Mouse (Mus musculus) lung, postnatal 4 days (tissue): ENCODE data around the gene Hoxd12.
A peak's percentile ranks its signal among the peaks of the same experiment; 100 is the strongest.

ENCODE experiments used
- DNase-seq, 2 experiments: peaks; one replicate each; pipeline ENCODE4 v3.0.0; 2021

The Hoxd12 gene

DNA sequence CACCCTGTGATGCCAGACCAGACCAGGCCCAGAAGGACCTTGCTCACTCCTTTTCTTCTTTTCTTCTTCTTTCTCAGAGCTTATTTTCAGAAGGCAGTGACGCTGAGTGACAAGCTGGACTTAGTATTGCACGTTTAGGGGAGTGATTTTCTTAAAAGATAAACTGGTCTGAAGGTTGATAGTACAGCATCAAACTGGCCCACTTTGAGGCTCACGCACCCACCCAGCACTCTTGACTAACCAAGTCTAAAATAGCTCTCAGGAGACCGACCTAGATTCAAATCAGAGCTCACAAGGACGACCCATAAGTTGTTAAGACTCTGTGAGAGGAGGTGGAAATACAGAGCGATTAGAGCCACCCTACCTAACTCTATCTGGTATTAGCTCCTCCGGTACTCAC is 8.4 kb upstream of the Hoxd12 start:
- DNase-seq = no peak

DNA sequence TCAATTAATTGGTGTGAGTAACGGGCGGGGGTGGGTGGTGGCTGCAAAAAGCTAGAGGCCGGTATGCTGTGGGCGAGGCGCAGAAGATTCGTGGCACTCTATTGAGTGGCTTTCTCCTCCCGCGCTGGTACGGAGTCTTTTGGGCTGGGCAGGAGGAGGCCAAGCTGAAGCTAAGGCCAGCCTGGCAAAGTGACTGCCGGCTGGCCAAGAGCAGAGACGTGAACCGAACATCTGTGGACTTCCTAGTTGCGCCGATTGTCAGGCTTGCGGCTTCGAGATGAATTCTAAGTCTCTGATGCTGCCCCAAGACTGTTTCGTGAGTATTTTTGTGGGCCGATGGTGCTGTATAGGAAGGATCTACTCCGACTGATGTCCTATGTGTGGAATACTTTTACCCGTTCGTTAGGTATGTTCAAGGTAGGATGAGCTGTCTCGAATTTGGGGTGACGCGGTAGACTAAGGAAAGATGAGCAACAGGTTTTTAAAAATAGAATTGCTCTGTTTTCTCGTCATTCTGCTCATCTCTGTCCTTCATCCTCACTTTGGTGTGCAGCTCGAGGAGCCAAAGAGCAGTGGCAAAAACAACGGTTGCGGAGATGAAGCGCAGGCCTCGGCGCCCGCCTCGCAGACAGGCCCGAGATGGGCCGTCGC is 7.5 kb upstream of the Hoxd12 start:
- peak in 1 of 2 experiments; percentile 22 for DNase-seq

- DNase-seq = no peak
Observed at GRCm38 (mm10) chr2:74667842-74668357, 6.9 kb upstream of the Hoxd12 start, which contains the start of gene Hoxd13. Gene Hoxd13 (plus strand): TSS chr2:74668310.

- DNase-seq = peak in 1 of 2 experiments; percentile 37
Observed at GRCm38 (mm10) chr2:74668370-74669229, 6.2 kb upstream of the Hoxd12 start.

GRCm38 (mm10) chr2:74669230-74669578 is 5.6 kb upstream of the Hoxd12 start:
- DNase-seq = no peak

- DNase-seq = no peak
Observed at GRCm38 (mm10) chr2:74669650-74670235, 5.1 kb upstream of the Hoxd12 start.

- DNase-seq = no peak
Observed at GRCm38 (mm10) chr2:74670632-74671188, 4.1 kb upstream of the Hoxd12 start.

GRCm38 (mm10) chr2:74671847-74672246 is 3.0 kb upstream of the Hoxd12 start:
- DNase-seq = no peak

GRCm38 (mm10) chr2:74672481-74673362 is 2.1 kb upstream of the Hoxd12 start:
- DNase-seq = peak; percentile 65 to 73

- no peak for DNase-seq
Observed at GRCm38 (mm10) chr2:74673835-74674425, 883 bp upstream of the Hoxd12 start.

GRCm38 (mm10) chr2:74675666-74676282 is 961 bp downstream of the Hoxd12 start:
- DNase-seq = no peak

DNA sequence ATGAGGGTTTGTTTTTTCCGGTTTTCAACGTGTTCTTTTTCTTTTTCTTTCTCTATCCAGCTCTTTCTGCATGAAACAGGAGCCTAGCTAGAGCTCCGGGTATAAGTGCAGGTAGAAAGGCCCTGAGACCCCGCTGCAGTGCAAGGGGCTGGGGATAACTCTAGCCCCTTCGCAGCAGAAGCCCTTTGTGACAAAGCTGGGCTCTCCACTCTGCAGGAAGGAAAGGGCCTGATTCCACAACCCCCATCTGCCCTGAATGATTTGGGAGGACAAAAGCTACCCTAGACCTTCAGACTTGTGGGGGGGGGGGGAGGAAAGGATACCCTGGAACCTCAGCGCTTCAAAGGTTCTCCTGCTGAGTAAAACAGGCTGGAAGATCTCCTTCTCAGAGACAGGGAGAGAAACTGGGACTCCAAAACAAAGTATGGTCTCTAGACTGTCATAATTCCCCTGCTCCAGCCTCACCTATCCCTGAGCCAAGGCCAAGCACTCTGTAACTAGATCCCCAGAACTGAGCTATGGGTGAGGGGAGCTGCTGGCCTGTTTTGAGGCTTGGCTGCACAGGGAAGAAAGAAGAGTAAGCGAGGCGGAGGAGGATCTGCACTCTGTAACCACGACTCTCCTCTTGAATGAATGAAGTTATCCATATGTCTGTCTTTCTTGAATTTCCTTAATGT is 1.7 kb downstream of the Hoxd12 start:
- no peak for DNase-seq

DNA sequence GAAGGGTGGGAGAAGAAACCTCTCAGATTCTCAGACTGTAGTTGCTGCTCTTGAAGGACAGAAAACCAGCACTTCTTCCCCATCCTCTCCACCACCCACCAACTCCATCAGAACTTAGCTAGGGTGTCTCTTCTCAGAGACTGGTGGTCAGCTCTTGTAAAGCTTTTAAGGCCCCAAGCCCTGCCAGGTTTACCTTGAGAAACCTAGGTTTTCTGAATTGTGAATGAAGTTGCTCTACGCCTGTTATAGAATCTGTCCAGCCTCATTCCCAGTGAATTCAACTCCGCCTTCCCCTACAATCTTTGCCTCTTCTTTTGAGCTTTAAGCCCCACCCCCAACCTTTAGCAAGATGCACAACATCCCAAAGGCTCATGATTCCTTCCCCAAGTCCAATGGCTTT is 2.3 kb downstream of the Hoxd12 start:
- no peak for DNase-seq

DNA sequence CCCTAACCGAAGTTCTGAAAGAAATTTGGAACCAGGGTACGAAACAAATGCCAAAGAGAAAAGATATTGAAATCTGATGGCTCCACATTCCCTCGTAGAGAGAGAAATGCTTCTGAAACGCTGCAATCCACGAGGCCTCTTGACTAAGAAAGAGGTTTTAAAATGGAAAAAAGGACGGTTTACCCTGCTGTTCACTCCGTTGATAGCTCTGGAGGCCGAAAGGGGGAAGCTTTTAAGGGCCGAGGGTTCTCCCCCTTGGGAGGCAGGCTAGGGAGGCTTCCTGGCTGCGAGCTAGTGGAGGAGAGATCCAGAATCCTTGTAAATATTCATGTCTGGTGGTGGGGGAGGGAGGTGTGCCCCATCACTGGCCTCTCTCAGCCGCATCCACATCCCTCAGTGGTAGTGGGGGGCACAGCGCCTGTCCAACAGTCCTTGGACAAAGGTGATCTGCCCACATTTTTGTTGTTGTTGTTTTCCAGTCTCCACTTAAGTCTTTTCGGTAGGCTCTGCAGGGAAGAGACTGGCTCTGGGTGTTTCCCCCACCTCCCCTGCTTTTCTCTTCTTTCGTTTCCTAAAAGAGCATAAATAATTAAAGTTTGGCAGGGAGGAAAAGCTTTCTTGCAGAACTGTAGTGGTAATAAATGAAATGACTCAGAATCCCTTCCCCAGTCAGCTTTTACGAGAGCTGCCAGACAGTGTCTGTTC is 4.2 kb downstream of the Hoxd12 start, which contains the start of gene Hoxd11:
Gene Hoxd11, plus strand, starts transcription at position 667 of the 705 bp plus-strand sequence.
- no peak for DNase-seq

DNA sequence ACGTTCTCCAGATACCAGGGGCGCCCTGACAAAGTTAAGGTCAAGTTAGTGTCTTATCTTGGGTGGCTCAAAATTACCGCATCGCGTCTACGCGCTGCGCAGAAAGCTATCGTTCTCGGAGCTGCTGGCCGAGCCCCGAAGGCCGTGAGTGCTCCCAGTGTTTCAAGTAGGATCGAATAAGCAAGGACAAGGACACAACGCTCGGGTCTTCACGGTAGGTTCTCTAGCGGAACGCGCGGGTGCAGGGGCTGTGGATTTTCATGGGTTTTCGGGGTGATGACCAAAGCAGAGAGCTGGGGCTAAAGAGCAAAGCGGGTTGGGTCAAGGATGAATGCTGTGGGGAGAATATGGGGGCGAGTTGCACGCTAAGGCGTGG is 4.8 kb downstream of the Hoxd12 start:
- DNase-seq = no peak

DNA sequence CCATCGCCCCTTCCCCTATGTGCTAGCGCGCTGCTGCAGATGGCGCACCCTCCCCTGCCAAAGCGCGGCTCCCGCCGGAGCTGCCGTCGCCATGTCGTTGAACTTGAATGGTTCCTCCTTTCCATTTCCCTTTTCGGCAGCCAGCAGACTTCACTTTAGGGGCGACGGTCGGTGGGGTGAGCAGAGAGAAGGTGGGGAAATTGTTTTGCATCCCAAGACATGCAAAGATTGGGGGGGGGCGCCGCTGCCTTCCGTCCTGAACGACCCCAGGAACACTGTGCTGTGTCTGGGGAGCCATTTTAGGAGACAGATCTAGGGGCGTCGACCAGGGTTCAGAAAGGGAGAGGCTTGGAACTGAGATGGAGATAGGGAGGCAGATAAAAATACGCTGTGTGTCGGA is 5.2 kb downstream of the Hoxd12 start:
- no peak for DNase-seq

DNA sequence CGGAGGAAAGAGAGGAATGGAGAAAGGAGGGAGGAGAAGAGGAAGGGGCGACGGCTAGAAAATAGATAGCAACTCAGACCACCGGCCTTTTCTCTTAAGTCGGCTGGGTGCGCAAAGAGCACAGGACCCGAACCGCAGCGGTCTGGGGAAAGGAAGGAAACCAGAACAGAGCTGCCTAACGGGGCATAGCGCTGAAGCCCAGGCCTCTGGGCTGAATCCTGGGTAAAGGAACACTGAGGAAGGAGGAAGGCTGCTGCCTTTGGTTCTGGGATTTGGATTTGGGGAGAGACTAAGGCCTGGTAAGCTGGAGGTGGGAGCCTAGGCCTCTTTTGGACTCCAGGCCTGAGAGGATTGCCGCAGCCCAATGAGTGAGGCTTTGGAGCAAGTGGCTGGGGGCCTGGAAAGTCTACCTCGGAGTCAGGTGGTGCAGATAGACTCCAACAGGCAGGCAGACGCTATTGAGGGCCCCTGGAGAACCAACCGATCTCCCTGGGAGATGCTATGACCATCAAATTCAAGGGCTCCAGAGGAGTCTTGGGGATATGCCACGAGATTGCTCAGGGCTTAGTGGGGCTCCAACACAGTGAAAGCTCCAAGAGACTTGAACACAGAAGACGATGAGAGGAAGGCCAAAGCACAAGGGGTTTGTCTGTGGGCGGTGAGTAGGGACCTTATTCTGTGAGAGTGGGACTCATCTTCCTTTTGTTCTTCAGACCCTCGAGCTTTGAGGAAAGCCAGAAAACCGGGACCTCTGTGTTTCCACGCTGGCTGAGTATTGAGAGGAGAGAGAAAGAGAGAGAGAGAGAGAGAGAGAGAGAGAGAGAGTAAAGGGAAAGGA is 6.0 kb downstream of the Hoxd12 start:
- no peak for DNase-seq

DNA sequence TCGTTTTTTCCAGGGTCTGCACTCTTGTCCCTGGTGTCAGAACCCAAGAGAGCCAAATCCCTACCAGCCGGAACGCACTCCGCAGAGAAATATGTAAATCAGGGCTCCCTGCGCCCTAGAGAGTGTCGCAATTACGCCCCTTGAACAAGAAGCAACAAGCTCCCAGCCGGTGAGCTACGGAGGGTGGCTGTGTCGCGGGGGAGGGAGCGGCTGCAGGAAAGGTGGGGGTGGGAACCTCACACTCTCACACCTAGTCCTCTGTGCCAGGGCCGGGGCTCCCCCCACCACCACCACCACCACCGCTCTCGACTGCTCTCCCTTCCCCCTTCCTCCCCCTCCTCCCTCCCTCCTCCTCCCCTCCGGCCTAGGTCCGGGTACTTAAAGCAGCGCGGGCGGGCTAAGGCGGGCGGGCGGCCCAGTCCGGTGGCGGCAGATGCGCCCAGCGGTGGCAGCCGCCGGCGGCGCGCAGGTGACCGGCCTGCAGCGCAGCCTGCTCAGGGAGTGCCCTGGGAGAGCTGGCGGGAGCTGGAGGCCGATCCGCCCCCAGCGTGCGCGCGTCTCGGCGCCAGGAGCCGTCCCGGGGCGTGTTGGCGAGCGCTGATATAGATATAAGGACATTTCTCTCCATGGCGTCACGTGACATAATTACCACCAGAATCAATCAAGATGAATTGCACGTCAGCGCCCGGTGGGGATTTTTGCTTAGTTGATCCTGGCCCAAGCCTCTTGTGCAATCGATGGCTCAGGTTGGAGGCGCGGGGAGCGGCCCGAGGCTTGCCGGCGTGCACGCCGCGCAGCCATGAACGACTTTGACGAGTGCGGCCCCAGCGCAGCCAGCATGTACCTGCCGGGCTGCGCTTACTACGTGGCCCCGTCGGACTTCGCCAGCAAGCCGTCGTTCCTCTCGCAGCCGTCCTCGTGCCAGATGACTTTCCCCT is 7.0 kb downstream of the Hoxd12 start:
- no peak for DNase-seq
